Mouse (Mus musculus): ENCODE data around the gene Ddb2. TPM values are rescaled to one million over a fixed set of nuclear protein-coding genes. Genes with fewer than 3 reads are reported as not detected.

Ddb2 gene
- total and polyA plus RNA-seq, 2 experiments, result 4.4 to 7.9 TPM

GRCm38 (mm10) chr2:91190501-91190900, 46.3 kb downstream of the Ddb2 start:
- TF ChIP-seq CTCF (IDR thresholded peaks at IDR 0.05; ENCODE audit: low read depth, low read length) (no peak), POLR2A (IDR thresholded peaks at IDR 0.05; ENCODE audit: extremely low read depth, insufficient read depth, low read length) (no peak)
- no peak overlapping the region for H3K4me3 ChIP-seq (ENCODE audit: insufficient read depth, low read depth, low read length)
- H3K4me1 ChIP-seq (ENCODE audit: control insufficient read depth, insufficient read depth, low read length), result peaks cover 10% of the 10 kb centered on the region
- 88% methylated on average over 16 of the region's 16 CpGs for WGBS
- H3K27ac ChIP-seq (replicated peaks; ENCODE audit: insufficient read depth, low read depth, low read length), result no peak overlapping the region
- H3K27me3 ChIP-seq (ENCODE audit: control insufficient read depth, insufficient read depth, low read length), result no peaks in the 10 kb centered on the region
- DNase-seq (ENCODE audit: extremely low read depth, low read depth, low spot score), result no peak
- H3K9ac ChIP-seq (ENCODE audit: low read depth, low read length), result no peak overlapping the region
- peaks cover 27% of the 10 kb centered on the region for H3K36me3 ChIP-seq (ENCODE audit: control insufficient read depth, insufficient read depth, low read length)
- H3K79me2 ChIP-seq (ENCODE audit: control insufficient read depth, insufficient read depth, low read length), result no peaks in the 10 kb centered on the region; the same call in 1 of the 2 replicates

- H3K27me3 ChIP-seq (ENCODE audit: control insufficient read depth, insufficient read depth, low read length), result no peaks in the 10 kb centered on the region
- 73% methylated on average over 4 of the region's 4 CpGs for WGBS
- no peak overlapping the region for H3K4me3 ChIP-seq (ENCODE audit: insufficient read depth, low read depth, low read length)
- no peak overlapping the region for H3K27ac ChIP-seq (replicated peaks; ENCODE audit: insufficient read depth, low read depth, low read length)
- H3K9ac ChIP-seq (ENCODE audit: low read depth, low read length), result no peak overlapping the region
- H3K79me2 ChIP-seq (ENCODE audit: control insufficient read depth, insufficient read depth, low read length), result no peaks in the 10 kb centered on the region
- H3K36me3 ChIP-seq (ENCODE audit: control insufficient read depth, insufficient read depth, low read length), result peaks cover 30% of the 10 kb centered on the region
- no peak for DNase-seq (ENCODE audit: extremely low read depth, low read depth, low spot score)
- no peak for TF ChIP-seq POLR2A (IDR thresholded peaks at IDR 0.05; ENCODE audit: extremely low read depth, insufficient read depth, low read length)
- H3K4me1 ChIP-seq (ENCODE audit: control insufficient read depth, insufficient read depth, low read length), result no peaks in the 10 kb centered on the region; the same call in 1 of the 2 replicates
Measured at GRCm38 (mm10) chr2:91187431-91187830, 49.4 kb downstream of the Ddb2 start.

- 69% methylated on average over 1 of the region's 1 CpGs for WGBS
- Histone ChIP-seq H3K4me1 (ENCODE audit: control insufficient read depth, insufficient read depth, low read length) (peaks cover 4% of the 10 kb centered on the region; the same call in 1 of the 2 replicates), H3K36me3 (ENCODE audit: control insufficient read depth, insufficient read depth, low read length) (peaks cover 22% of the 10 kb centered on the region), H3K27me3 (ENCODE audit: control insufficient read depth, insufficient read depth, low read length) (no peaks in the 10 kb centered on the region), H3K9ac (ENCODE audit: low read depth, low read length) (no peak overlapping the region), H3K4me3 (ENCODE audit: insufficient read depth, low read depth, low read length) (no peak overlapping the region), H3K79me2 (ENCODE audit: control insufficient read depth, insufficient read depth, low read length) (no peaks in the 10 kb centered on the region), H3K27ac (replicated peaks; ENCODE audit: insufficient read depth, low read depth, low read length) (no peak overlapping the region)
- DNase-seq (ENCODE audit: extremely low read depth, low read depth, low spot score), result no peak
- TF ChIP-seq POLR2A (IDR thresholded peaks at IDR 0.05; ENCODE audit: extremely low read depth, insufficient read depth, low read length), result no peak
- no peak for TF ChIP-seq CTCF (IDR thresholded peaks at IDR 0.05; ENCODE audit: low read depth, low read length)
Measured at GRCm38 (mm10) chr2:91186208-91186607, 50.6 kb downstream of the Ddb2 start.

- Histone ChIP-seq H3K4me1 (ENCODE audit: control insufficient read depth, insufficient read depth, low read length) (peaks cover 4% of the 10 kb centered on the region; the same call in 1 of the 2 replicates), H3K4me3 (ENCODE audit: insufficient read depth, low read depth, low read length) (peak within 1 kb of the TSS; percentile 67), H3K36me3 (ENCODE audit: control insufficient read depth, insufficient read depth, low read length) (peaks cover 15% of the 10 kb centered on the region), H3K9ac (ENCODE audit: low read depth, low read length) (peak within 1 kb of the TSS; percentile 77), H3K79me2 (ENCODE audit: control insufficient read depth, insufficient read depth, low read length) (no peaks in the 10 kb centered on the region), H3K27me3 (ENCODE audit: control insufficient read depth, insufficient read depth, low read length) (no peaks in the 10 kb centered on the region), H3K27ac (replicated peaks; ENCODE audit: insufficient read depth, low read depth, low read length) (peak within 1 kb of the TSS; percentile 6; the same call in 1 of the 2 replicates)
- WGBS, result 75% methylated on average over 15 of the region's 15 CpGs
- TF ChIP-seq CTCF (IDR thresholded peaks at IDR 0.05; ENCODE audit: low read depth, low read length), result no peak
- TF ChIP-seq POLR2A (IDR thresholded peaks at IDR 0.05; ENCODE audit: extremely low read depth, insufficient read depth, low read length), result no peak
- DNase-seq (ENCODE audit: extremely low read depth, low read depth, low spot score), result peak; percentile 40
Measured at GRCm38 (mm10) chr2:91183711-91184405, 52.9 kb downstream of the Ddb2 start, which contains the start of gene Madd. Gene Madd (minus strand): TSS chr2:91183837.

DNA sequence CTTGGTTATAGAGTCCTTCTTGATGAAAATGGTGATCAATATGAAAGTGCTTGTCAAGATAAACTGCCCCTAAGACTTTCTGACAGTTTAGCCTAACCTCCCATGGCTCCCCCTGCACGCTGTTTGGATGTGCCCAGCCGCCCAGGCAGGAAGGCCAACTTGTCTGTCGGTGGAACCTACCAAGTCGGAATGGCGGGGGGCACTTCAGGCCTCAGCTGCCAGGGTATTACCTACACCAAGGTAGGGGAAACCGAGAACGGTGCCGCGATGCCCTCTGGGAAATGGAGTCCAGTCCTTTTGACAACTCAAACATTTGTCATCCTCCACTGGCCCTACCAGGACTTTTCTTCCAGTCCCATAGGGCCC, 53.7 kb downstream of the Ddb2 start:
- peak; percentile 92 for DNase-seq (ENCODE audit: extremely low read depth, low read depth, low spot score)
- peaks cover 4% of the 10 kb centered on the region; the same call in 1 of the 2 replicates for H3K4me1 ChIP-seq (ENCODE audit: control insufficient read depth, insufficient read depth, low read length)
- no peaks in the 10 kb centered on the region for H3K79me2 ChIP-seq (ENCODE audit: control insufficient read depth, insufficient read depth, low read length)
- 0 out of 2 replicates have a peak overlapping the region, but pooled peaks have one; percentile 6 for H3K27ac ChIP-seq (replicated peaks; ENCODE audit: insufficient read depth, low read depth, low read length)
- 0 out of 2 replicates have a peak, but pooled peaks have one; percentile 0 for TF ChIP-seq POLR2A (IDR thresholded peaks at IDR 0.05; ENCODE audit: extremely low read depth, insufficient read depth, low read length)
- no peak for TF ChIP-seq CTCF (IDR thresholded peaks at IDR 0.05; ENCODE audit: low read depth, low read length)
- H3K4me3 ChIP-seq (ENCODE audit: insufficient read depth, low read depth, low read length), result peak overlapping the region; percentile 67
- peak overlapping the region; percentile 77 for H3K9ac ChIP-seq (ENCODE audit: low read depth, low read length)
- 0% methylated on average over 9 of the region's 9 CpGs for WGBS
- H3K36me3 ChIP-seq (ENCODE audit: control insufficient read depth, insufficient read depth, low read length), result peaks cover 14% of the 10 kb centered on the region; the same call in 1 of the 2 replicates
- H3K27me3 ChIP-seq (ENCODE audit: control insufficient read depth, insufficient read depth, low read length), result no peaks in the 10 kb centered on the region
